Mouse (Mus musculus) liver, postnatal 0 days (tissue): Measurements from ENCODE around the gene Rpap3.

ENCODE experiments used
- CTCF ChIP-seq: sonication (generic); IDR thresholded peaks from 2 replicates; pipeline ENCODE4 v1.5.1; 2016; ENCODE audit warnings: antibody characterized with exemption, low read depth
- EP300 ChIP-seq: IDR thresholded peaks from 2 replicates; pipeline ENCODE4 v1.6.1; 2016; ENCODE audit warnings: antibody characterized with exemption, low read depth, mild to moderate bottlenecking

- no peak for TF ChIP-seq CTCF
- no peak for TF ChIP-seq EP300
These were observed 43.8 kb upstream of the Rpap3 start for GRCm38 (mm10) chr15:97749397-97749796.
